Mouse (Mus musculus) pancreas, adult 10 weeks (tissue): Measurements from ENCODE around the gene Kdm7a. TPM values are rescaled to one million over a fixed set of nuclear protein-coding genes. Genes with fewer than 3 reads are reported as not detected.

ENCODE experiments used
- polyA plus RNA-seq: library from polyadenylated mRNA; stranded (reverse); fragments of 350-450 nt; fragmentation: Illumina TruSeq; extraction: RNeasy Lipid Tissue Mini Kit (QIAGEN cat#74804); gene quantifications from one replicate; pipeline ENCODE4 v1.2.3, GENCODE M21; 2015; ENCODE audit warnings: low read depth, low replicate concordance; ENCODE audit not compliant: insufficient read depth

The Kdm7a gene
- 2.6 TPM for polyA plus RNA-seq

GRCm38 (mm10) chr6:39206581-39207461 lies at the start of gene Kdm7a:
Gene Kdm7a (minus strand): TSS chr6:39206789.

GRCm38 (mm10) chr6:39117584-39118455 lies 88.8 kb downstream of the Kdm7a start, which contains the start of gene Parp12:
Gene Parp12 (minus strand): TSS chr6:39118349.

Other genes starting within 250 kb of the Kdm7a start
- 8.1 TPM for gene Parp12, start 88.4 kb downstream of the Kdm7a start, polyA plus RNA-seq
- 8.7 TPM for gene Slc37a3, start 170.9 kb upstream of the Kdm7a start, polyA plus RNA-seq
- gene Rab19, start 174.4 kb upstream of the Kdm7a start, polyA plus RNA-seq, result 0.70 TPM
- 11.4 TPM for gene Mkrn1, start 213.7 kb upstream of the Kdm7a start, polyA plus RNA-seq